Mouse (Mus musculus) layer of hippocampus, adult 2 months (tissue): Measurements from ENCODE around the gene Spred1. TPM values are rescaled to one million over a fixed set of nuclear protein-coding genes. Genes with fewer than 3 reads are reported as not detected.

ENCODE experiments used
- DNase-seq, 2 experiments: peaks; one replicate each; pipeline ENCODE4 v3.0.0; 2022; ENCODE audit warnings: low spot score in 2 of 2
- H3K27ac ChIP-seq: fragments of 200-600 bp; 2 replicates; pipeline ENCODE4 v1.8.1; 2022
- H3K4me3 ChIP-seq: fragments of 200-600 bp; 2 replicates; pipeline ENCODE4 v1.8.1; 2022; ENCODE audit warnings: mild to moderate bottlenecking
- CTCF ChIP-seq: fragments of 200-600 bp; conservative IDR thresholded peaks from 2 replicates; pipeline ENCODE4 v1.8.1; 2022; ENCODE audit warnings: antibody characterized with exemption, mild to moderate bottlenecking, moderate library complexity
- total RNA-seq, 2 experiments: library from RNA; stranded (reverse); gene quantifications; 2 replicates each; pipeline ENCODE4 v1.2.3; 2021

Spred1 gene
- total RNA-seq, 2 experiments from 2014 or later: 97.0 to 97.4 TPM

DNA sequence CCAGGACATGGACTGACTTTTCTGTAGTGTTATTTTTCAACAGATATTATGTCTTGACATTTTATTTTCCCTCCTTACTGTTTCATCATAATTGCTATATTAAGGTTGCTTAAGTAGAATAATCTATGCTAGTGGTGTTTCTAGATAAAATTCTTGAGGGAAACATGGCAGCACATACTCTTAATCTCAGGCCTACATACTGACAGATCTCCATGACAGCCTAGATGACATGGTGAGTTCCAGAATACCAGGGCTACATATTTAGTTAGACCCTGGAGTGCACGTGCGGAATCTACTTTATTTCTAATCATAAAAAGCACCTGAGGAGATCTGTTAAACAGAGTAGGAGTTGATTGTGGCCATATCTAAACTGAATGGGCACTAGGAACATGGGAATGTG lies 47.2 kb downstream of the Spred1 start:
- no peak for TF ChIP-seq CTCF
- H3K27ac ChIP-seq: no peak overlapping the region
- DNase-seq: no peak
- H3K4me3 ChIP-seq: no peak overlapping the region

GRCm38 (mm10) chr2:117169037-117169436 lies 47.9 kb downstream of the Spred1 start:
- H3K4me3 ChIP-seq: no peak overlapping the region
- no peak for TF ChIP-seq CTCF

DNA sequence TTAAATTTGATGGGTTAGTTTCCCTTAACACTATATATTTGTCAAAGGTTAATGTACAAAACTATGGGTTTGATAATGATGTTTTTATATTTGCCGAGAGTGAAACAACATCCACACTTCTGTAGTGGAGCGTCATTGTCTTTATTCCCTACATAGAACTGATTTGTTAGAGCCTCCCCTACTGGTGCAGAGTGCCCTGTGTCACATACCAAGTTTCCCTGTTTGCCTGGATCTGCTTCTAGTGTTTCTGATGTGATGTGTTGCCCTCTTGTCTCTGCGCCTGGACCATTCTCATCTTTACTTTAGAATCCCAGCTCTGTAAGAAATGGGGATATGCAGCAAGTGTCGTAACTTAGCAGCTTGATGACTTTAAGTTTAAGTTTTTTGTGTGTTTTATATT lies 51.8 kb downstream of the Spred1 start:
- no peak for DNase-seq
- Histone ChIP-seq H3K27ac (no peak overlapping the region), H3K4me3 (no peak overlapping the region)
- peak; percentile 77 for TF ChIP-seq CTCF

More at GRCm38 (mm10) chr2:117169037-117169436, 47.9 kb downstream of the Spred1 start:
- no peak overlapping the region for H3K27ac ChIP-seq
- DNase-seq: no peak

- Histone ChIP-seq H3K4me3 (no peak overlapping the region), H3K27ac (no peak overlapping the region)
- no peak for TF ChIP-seq CTCF
- DNase-seq: no peak
These were observed 54.9 kb downstream of the Spred1 start for GRCm38 (mm10) chr2:117176066-117176465.

DNA sequence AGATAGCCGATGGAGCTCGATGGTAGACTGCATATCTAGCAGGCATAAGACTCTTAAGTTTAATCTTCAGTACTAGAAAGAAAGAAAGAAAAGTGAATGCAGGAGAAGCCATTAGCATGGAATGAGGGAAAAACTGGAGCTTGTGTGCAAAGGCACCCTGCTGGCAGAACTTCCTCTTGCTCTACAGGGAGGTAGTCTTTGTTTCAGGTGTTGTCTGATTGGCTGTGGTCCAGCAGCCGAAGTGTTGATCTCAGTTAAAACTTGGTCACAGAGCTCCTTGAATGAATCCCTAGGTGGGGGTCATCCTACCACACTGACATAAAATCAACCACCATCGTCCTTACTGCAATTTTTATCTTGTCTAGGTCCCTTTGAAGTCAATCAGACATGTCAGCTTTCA lies 55.8 kb downstream of the Spred1 start:
- TF ChIP-seq CTCF: no peak
- no peak overlapping the region for H3K4me3 ChIP-seq
- no peak for DNase-seq
- H3K27ac ChIP-seq: no peak overlapping the region

GRCm38 (mm10) chr2:117180250-117180885 lies 59.2 kb downstream of the Spred1 start:
- peak; percentile 98 for TF ChIP-seq CTCF
- DNase-seq: peak; percentile 81 to 87
- H3K27ac ChIP-seq: peak overlapping the region; percentile 25; the same call in 1 of the 2 replicates
- H3K4me3 ChIP-seq: no peak overlapping the region

DNA sequence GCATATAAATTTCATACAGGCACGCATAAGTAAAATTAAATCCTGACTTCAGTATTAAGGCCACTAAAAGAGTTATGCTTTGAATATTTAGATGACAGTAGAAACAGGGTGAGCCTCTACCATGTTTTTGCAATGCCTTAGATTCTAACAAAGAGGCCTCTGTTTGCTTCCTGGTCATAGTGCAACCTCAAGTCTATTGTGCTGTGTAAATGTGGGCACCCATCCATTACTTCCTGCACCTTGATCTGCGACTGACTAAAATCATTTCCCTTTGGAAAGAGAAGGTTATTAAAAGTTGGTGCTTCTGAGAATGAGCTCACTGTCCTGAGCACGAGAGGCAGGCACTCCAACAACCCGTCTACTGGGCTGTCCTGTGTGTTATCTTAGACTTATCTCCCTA lies 64.4 kb downstream of the Spred1 start:
- no peak for TF ChIP-seq CTCF
- Histone ChIP-seq H3K27ac (no peak overlapping the region), H3K4me3 (no peak overlapping the region)
- DNase-seq: no peak

DNA sequence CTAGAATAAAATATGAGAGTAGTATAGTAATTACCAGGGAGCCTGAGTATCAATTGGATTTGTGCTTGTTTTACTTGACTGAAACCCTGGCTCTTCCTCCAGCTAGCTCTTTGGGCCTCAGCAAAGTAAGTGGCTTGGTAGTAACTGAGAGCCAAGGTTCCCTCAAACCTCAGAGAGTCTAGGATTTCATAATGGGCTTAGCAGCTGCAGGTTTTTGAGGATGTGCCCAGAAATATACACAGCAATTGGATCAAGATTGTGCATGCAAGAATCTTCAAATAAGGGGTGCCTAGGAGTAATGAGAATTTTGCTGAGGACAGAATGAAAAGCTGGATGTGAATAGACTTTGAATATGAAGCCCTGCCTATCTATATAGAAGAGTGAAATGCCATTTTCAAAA lies 69.7 kb downstream of the Spred1 start:
- no peak for TF ChIP-seq CTCF
- Histone ChIP-seq H3K27ac (no peak overlapping the region), H3K4me3 (no peak overlapping the region)
- no peak for DNase-seq

GRCm38 (mm10) chr2:117194309-117194708 lies 73.1 kb downstream of the Spred1 start:
- Histone ChIP-seq H3K4me3 (no peak overlapping the region), H3K27ac (no peak overlapping the region)
- no peak for TF ChIP-seq CTCF
- no peak for DNase-seq

- Histone ChIP-seq H3K4me3 (no peak overlapping the region), H3K27ac (peak overlapping the region; percentile 39)
- no peak for TF ChIP-seq CTCF
- DNase-seq: no peak
These were observed 74.0 kb downstream of the Spred1 start for GRCm38 (mm10) chr2:117195151-117195550.

DNA sequence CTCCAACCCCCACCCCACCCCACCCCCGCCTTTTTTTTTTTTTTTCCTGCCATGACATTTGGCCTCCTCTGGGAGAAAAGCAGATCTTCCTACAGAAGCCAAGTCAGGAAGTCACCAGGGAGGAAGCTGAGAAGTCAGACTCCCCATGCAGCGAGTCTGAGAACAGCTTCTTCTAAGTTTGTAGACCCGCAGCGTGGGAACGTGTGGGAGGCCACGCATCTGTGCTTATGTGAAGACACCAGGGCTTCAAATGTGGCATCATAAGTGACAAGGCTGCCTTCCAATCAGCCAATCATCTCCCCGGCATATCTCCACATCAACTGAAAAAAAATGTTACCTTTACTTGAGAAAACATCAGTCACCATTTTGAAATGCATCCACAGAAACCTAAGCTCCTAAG lies 74.4 kb downstream of the Spred1 start:
- peak overlapping the region; percentile 39; the same call in 1 of the 2 replicates for H3K27ac ChIP-seq
- H3K4me3 ChIP-seq: no peak overlapping the region
- no peak for TF ChIP-seq CTCF
- DNase-seq: peak; percentile 33 to 51

DNA sequence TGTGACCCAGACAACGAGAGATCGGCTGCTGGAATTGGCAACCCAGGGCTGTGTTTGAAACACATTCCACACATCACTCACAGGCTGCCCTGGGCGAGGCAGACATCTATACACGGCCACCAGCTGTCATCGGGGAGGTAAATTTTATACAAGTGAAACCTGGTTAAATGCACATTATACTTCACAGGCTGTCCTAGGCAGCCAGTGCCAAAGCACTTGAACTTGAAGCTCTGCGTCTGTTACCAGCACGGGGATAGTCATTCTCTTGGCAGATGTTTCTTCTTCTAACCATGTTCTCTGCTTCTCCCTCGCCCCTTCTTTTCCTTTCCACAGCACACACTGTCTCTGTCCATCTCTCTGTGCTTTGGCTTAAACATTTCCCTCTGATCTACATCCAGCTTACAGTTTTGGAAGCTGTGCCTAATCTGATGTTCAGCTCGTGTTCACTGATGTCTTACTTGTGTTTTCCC lies 79.7 kb downstream of the Spred1 start:
- Histone ChIP-seq H3K4me3 (no peak overlapping the region), H3K27ac (no peak overlapping the region)
- no peak for DNase-seq
- no peak for TF ChIP-seq CTCF

DNA sequence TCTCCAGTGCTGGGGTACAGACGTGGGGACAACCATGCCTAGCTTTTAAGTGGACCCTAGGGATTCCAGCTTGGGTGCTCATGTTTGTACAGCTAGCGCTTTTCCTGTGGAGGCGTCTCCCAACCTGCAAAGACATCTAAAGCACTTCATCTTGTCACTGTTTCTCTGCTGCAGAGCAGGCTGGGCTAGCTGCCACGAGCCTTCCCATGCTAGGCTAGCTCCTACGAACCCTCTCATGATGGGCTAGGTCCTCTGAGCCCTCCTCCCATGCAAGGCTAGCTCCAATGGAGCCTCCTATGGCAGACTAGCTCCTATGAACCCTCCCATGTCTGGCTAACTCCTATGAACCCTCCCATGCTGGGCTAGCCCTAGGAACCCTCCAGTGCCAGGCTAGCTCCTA lies 82.2 kb downstream of the Spred1 start:
- H3K27ac ChIP-seq: 0 out of 2 replicates have a peak overlapping the region, but pooled peaks have one; percentile 43
- no peak for TF ChIP-seq CTCF
- DNase-seq: no peak
- no peak overlapping the region for H3K4me3 ChIP-seq

DNA sequence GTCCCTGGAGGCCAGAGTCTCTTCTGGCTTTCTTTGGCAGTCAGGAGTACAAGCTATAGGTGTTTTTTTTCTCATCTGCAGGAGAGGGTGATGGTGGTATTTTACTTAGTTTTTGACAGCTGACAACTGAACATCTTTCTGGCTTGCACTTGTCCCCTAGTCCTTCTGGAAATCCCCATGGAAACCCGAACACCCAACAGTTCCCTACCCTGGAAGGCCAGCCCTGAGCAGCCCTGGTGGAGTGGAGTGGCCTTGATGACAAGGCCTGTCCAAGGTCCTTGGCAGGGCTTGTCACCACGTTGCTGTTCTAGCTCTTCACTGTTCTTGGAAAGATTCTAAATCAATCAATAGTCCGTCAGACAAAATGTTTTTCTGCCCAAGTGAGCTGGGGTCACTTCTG lies 83.4 kb downstream of the Spred1 start:
- Histone ChIP-seq H3K27ac (no peak overlapping the region), H3K4me3 (no peak overlapping the region)
- TF ChIP-seq CTCF: no peak
- no peak for DNase-seq

GRCm38 (mm10) chr2:117205066-117205465 lies 83.9 kb downstream of the Spred1 start:
- Histone ChIP-seq H3K27ac (no peak overlapping the region), H3K4me3 (no peak overlapping the region)
- DNase-seq: no peak
- TF ChIP-seq CTCF: no peak
